Mouse (Mus musculus): ENCODE measurements around the gene Pax3. TPM values are rescaled to one million over a fixed set of nuclear protein-coding genes. Genes with fewer than 3 reads are reported as not detected.

The Pax3 gene
- polyA plus RNA-seq, 1 experiment from 2014 or later: not detected

Other genes with a start within 250 kb of the Pax3 start
- 29.8 and 32.1 TPM in 2 replicates for gene Sgpp2, start 113.2 kb upstream of the Pax3 start, polyA plus RNA-seq (2014; fragmentation: Nextera tagmentation; extraction: Ambion mirVana)